Mouse (Mus musculus) stomach, postnatal 0 days (tissue): ENCODE data around the gene Fbln7. TPM values are rescaled to one million over a fixed set of nuclear protein-coding genes. Genes with fewer than 3 reads are reported as not detected.
A peak's percentile ranks its signal among the peaks of the same experiment; 100 is the strongest.

ENCODE experiments used
- ATAC-seq: fragments of 200-750 bp; cut with Nextera tagmentation; 2 replicates; pipeline ENCODE4 v1.8.0; 2017; ENCODE audit not compliant: low FRiP score, low TSS enrichment
- DNase-seq: peaks from one replicate; pipeline ENCODE4 v3.0.0-alpha.2; 2016; ENCODE audit warnings: low spot score
- H3K27ac ChIP-seq: fragments of 300-500 bp; sonication (generic); replicated peaks from 2 replicates; pipeline ENCODE4 v1.5.1; 2014; ENCODE audit warnings: mild to moderate bottlenecking, control low read depth
- H3K27me3 ChIP-seq: fragments of 300-500 bp; sonication (generic); 2 replicates; pipeline ENCODE4 v1.6.1; 2014; ENCODE audit warnings: low read length; ENCODE audit not compliant: control insufficient read depth, insufficient read depth
- H3K36me3 ChIP-seq: fragments of 300-500 bp; sonication (generic); 2 replicates; pipeline ENCODE4 v1.6.1; 2014; ENCODE audit warnings: low read length, mixed read lengths; ENCODE audit not compliant: control insufficient read depth, insufficient read depth
- H3K4me1 ChIP-seq: fragments of 300-500 bp; sonication (generic); replicated peaks from 2 replicates; pipeline ENCODE4 v1.6.1; 2014; ENCODE audit warnings: antibody characterized with exemption; ENCODE audit not compliant: control insufficient read depth, insufficient read depth
- H3K4me2 ChIP-seq: fragments of 300-500 bp; sonication (generic); replicated peaks from 2 replicates; pipeline ENCODE4 v1.6.1; 2014; ENCODE audit warnings: low read depth, mild to moderate bottlenecking, control low read depth, moderate library complexity
- H3K4me3 ChIP-seq: fragments of 300-500 bp; sonication (generic); 2 replicates; pipeline ENCODE4 v1.5.1; 2014; ENCODE audit warnings: low read depth, low read length, control low read depth
- H3K9ac ChIP-seq: fragments of 300-500 bp; sonication (generic); 2 replicates; pipeline ENCODE4 v1.6.1; 2014; ENCODE audit warnings: mild to moderate bottlenecking, low read length, control low read depth, mixed read lengths
- H3K9me3 ChIP-seq: fragments of 300-500 bp; sonication (generic); 2 replicates; pipeline ENCODE4 v1.6.1; 2016; ENCODE audit warnings: low read length; ENCODE audit not compliant: control insufficient read depth
- CTCF ChIP-seq: IDR thresholded peaks from 2 replicates; pipeline ENCODE4 v1.5.1; 2016; ENCODE audit warnings: antibody characterized with exemption, low read depth, mild to moderate bottlenecking, moderate library complexity
- EP300 ChIP-seq: optimal IDR thresholded peaks from 2 replicates; pipeline ENCODE3; 2016; ENCODE audit warnings: antibody characterized with exemption
- WGBS: fragments of 180-500 bp; shearing (Covaris S2); extraction: QIAGEN DNeasy Blood & Tissue Kit; methylation state at CpG from one replicate; pipeline ENCODE4 v1.1.7; 2014; 5-methylcytosine and 5-hydroxymethylcytosine counted together
- polyA plus RNA-seq: library from polyadenylated mRNA; unstranded; fragments of >200 nt; fragmentation: Nextera tagmentation; extraction: Ambion mirVana; gene quantifications from 2 replicates; pipeline ENCODE4 v1.2.1, GENCODE M21; 2015

The Fbln7 gene
- polyA plus RNA-seq: 2.3 and 2.5 TPM in 2 replicates

DNA sequence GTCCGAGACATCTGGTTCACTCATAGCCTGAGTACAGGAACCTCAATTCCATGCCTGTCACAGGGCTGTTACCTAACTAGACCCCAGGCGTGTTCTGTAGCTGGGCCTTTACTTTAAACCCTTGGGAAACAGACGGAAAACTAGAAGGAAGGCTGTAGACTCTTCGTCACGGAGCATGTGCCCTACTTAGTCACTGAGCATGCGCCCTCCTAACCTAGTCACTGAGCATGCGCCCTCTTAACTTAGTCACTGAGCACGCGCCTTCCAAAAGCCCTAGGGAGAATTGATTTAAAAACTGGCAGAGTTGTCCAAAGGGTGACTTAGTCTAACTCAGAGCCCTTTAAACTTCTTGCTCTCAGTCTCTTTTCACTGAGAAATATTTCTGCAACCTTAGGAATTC lies at the start of gene Fbln7:
Gene Fbln7 (plus strand): TSS at position 346 of the 400 bp plus-strand sequence.
- no peak within 1 kb of the TSS for H3K27ac ChIP-seq
- no peak for DNase-seq
- no peaks in the 10 kb centered on the region for H3K27me3 ChIP-seq

DNA sequence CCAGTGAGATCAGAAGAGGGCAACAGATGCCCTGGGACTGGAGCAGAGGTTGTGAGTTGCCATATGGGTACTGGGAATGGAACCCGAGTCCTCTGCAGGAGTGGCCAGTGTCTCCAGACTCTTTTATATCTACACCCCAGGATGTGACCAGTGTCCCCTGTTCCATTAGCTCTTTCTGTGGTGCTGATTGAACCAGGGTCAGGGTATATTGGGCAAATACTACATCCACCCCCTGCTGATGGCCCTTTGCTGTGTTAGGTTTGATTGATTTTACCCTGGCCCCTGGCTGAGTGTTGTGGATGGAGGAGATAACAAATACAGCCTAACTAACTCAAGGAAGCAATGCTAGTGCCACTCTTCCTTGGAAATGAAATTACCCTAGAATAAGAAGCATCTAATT lies 46.5 kb upstream of the Fbln7 start:
- ATAC-seq (no peak), DNase-seq (no peak)
- Histone ChIP-seq H3K27me3 (no peaks in the 10 kb centered on the region), H3K4me2 (no peak overlapping the region), H3K36me3 (no peaks in the 10 kb centered on the region), H3K27ac (no peak overlapping the region), H3K4me3 (no peak overlapping the region), H3K9ac (no peak overlapping the region), H3K9me3 (no peaks in the 10 kb centered on the region), H3K4me1 (no peaks in the 10 kb centered on the region)
- WGBS: 100% methylated on average over 1 of the region's 1 CpGs
- no peak for TF ChIP-seq EP300
- no peak for TF ChIP-seq CTCF

More for the DNA sequence above, at the start of gene Fbln7:
- TF ChIP-seq CTCF (no peak), EP300 (no peak)
- Histone ChIP-seq H3K9ac (peak within 1 kb of the TSS; percentile 54), H3K4me3 (peak within 1 kb of the TSS; percentile 50), H3K4me2 (peak within 1 kb of the TSS; percentile 93), H3K4me1 (0 out of 2 replicates have a peak, but pooled peaks cover 2% of the 10 kb centered on the region), H3K9me3 (no peaks in the 10 kb centered on the region), H3K36me3 (no peaks in the 10 kb centered on the region)
- WGBS: 89% methylated on average over 9 of the region's 9 CpGs
- ATAC-seq: no peak

DNA sequence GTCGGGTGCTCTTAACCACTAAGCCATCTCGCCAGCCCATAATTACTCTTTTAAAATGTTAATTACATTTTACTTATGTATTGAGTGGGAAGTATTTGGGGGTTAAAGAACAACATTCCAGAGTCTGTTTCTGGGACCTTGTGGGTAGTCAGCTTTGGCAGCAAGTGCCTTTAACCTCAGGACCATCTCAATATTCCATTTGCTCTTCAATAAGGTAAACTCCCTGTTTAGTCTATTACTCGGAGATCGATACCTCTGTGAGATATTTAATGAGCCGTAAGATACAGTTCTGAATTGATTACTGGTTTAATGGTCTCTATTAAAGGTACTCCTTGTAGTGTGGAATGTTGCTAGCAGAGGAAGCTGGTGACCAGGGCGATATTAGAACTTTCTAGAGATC lies 45.9 kb upstream of the Fbln7 start:
- 42% methylated on average over 6 of the region's 6 CpGs for WGBS
- Histone ChIP-seq H3K4me1 (no peaks in the 10 kb centered on the region), H3K9ac (no peak overlapping the region), H3K27me3 (no peaks in the 10 kb centered on the region), H3K27ac (no peak overlapping the region), H3K36me3 (no peaks in the 10 kb centered on the region), H3K9me3 (no peaks in the 10 kb centered on the region), H3K4me2 (peak overlapping the region; percentile 63), H3K4me3 (peak overlapping the region; percentile 46; the same call in 1 of the 2 replicates)
- DNase-seq: no peak
- ATAC-seq: no peak
- TF ChIP-seq CTCF (no peak), EP300 (no peak)

DNA sequence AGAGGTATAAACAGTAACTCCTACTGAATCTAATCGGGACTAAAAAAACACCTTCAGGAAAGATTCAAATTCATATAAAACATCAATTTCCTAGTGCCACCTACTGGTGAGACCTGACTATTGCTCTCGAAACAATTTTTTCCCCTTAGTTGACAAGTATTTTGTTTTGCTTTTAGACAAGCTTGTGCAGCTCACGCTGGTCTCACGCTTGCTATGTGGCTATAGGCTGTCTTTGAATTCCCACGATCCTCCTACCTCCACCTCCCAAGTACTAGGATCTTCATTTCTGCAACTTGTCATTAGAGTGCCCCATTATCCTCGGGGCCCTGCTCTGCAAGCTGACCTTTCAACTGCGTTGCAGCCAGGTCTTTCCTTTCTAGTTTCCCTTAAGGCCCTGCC lies 45.4 kb upstream of the Fbln7 start:
- ATAC-seq: peak; percentile 57
- H3K9me3 ChIP-seq: no peaks in the 10 kb centered on the region

DNA sequence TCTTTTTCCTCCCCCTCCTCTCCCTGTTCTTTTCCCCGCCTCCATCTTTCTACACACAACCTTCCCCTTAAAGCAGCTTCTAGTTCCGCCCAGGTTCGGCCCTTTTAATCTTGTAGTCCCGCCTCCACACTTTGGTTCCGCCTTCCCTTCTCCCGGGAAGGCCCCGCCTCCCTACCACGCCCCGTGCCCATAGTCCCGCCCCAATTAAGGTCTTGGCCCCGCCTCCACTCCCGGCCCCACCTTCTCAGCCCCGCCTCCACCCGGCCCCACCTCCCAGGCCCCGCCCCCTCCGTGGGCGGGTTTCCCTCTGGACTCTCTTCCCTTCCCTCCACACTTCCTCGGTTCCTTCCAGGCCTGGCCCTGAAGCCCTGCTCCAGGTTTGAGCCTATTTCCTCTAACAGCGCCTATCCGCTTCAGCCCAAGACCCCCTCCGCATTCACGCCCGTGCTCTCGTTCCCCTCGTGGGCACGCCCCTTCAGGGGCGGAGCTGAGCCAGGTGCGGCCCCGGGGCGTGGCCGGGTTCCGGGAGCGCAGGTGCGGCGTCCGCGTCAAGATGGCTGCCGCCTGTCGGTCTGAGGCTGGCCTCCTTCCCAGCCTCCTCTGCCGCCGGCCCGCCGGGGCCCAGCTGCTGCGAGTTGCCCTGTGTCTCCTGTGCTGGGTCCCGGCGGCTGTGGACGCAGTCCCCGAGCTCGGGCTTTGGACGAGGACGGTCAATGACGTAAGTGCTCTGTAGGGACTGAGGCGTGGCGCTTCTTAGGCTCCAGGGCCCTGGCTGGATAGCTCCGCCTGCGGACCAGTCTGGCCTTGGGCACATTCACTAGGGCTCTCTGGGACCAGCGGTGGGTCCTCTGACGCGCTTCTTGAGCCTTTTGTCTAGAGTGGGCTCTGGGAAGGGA lies 44.7 kb upstream of the Fbln7 start, which contains the start of gene Tmem87b:
Gene Tmem87b (plus strand): TSS at position 333 of the 896 bp plus-strand sequence.
- peak within 1 kb of the TSS; percentile 82 for H3K4me3 ChIP-seq
- peak within 1 kb of the TSS; percentile 85 for H3K9ac ChIP-seq
- no peaks in the 10 kb centered on the region for H3K36me3 ChIP-seq
- ATAC-seq (peak; percentile 94), DNase-seq (peak; percentile 97)
- under 1% methylated on average over 57 of the region's 59 CpGs for WGBS
- no peaks in the 10 kb centered on the region for H3K9me3 ChIP-seq
- peak within 1 kb of the TSS; percentile 75 for H3K4me2 ChIP-seq
- no peak for TF ChIP-seq EP300
- TF ChIP-seq CTCF: peak; percentile 28
- peak within 1 kb of the TSS; percentile 95 for H3K27ac ChIP-seq
- no peaks in the 10 kb centered on the region for H3K27me3 ChIP-seq
- no peaks in the 10 kb centered on the region for H3K4me1 ChIP-seq

More for the DNA sequence above, 45.4 kb upstream of the Fbln7 start:
- peak; percentile 87 for TF ChIP-seq CTCF
- no peak for TF ChIP-seq EP300
- peak overlapping the region; percentile 56 for H3K9ac ChIP-seq
- peak overlapping the region; percentile 91 for H3K27ac ChIP-seq
- no peaks in the 10 kb centered on the region for H3K36me3 ChIP-seq
- no peak for DNase-seq
- H3K27me3 ChIP-seq: no peaks in the 10 kb centered on the region
- H3K4me2 ChIP-seq: peak overlapping the region; percentile 63
- WGBS: under 1% methylated on average over 7 of the region's 7 CpGs
- H3K4me3 ChIP-seq: peak overlapping the region; percentile 46
- H3K4me1 ChIP-seq: no peaks in the 10 kb centered on the region
